Mouse (Mus musculus) liver, embryonic 11.5 days (tissue): ENCODE measurements at regions not wholly inside any gene's neighbourhood (a gene's known extent, or its start where the extent isn't known, plus 50 kb on each side); places are given as distances from the start of the nearest gene placed in this dataset.

Experiments used
- ATAC-seq: fragments of 200-750 bp; cut with Nextera tagmentation; replicated peaks from 2 replicates; pipeline ENCODE4 v1.8.0; 2017; ENCODE audit warnings: moderate number of reproducible peaks, mild to moderate bottlenecking, moderate TSS enrichment, moderate library complexity; ENCODE audit not compliant: low FRiP score
- DNase-seq: peaks from one replicate; pipeline ENCODE4 v3.0.0-alpha.2; 2017; ENCODE audit warnings: low spot score
- H3K27ac ChIP-seq: fragments of 300-500 bp; sonication (generic); 2 replicates; pipeline ENCODE4 v1.5.1; 2014; ENCODE audit warnings: mild to moderate bottlenecking, low read depth, low read length, control low read depth
- H3K27me3 ChIP-seq: fragments of 300-500 bp; sonication (generic); replicated peaks from 2 replicates; pipeline ENCODE4 v1.6.1; 2014; ENCODE audit warnings: low read length, mixed read lengths; ENCODE audit not compliant: control insufficient read depth, insufficient read depth
- H3K36me3 ChIP-seq: fragments of 300-500 bp; sonication (generic); 2 replicates; pipeline ENCODE4 v1.6.1; 2014; ENCODE audit warnings: mild to moderate bottlenecking, low read length, moderate library complexity, mixed read lengths; ENCODE audit not compliant: control insufficient read depth, insufficient read depth
- H3K4me1 ChIP-seq: fragments of 300-500 bp; sonication (generic); replicated peaks from 2 replicates; pipeline ENCODE4 v1.6.1; 2014; ENCODE audit warnings: low read length, mixed read lengths; ENCODE audit not compliant: control insufficient read depth, insufficient read depth
- H3K4me2 ChIP-seq: fragments of 300-500 bp; sonication (generic); 2 replicates; pipeline ENCODE4 v1.6.1; 2014; ENCODE audit warnings: mild to moderate bottlenecking, control low read depth, moderate library complexity
- H3K4me3 ChIP-seq: fragments of 300-500 bp; sonication (generic); 2 replicates; pipeline ENCODE4 v1.5.1; 2014; ENCODE audit warnings: low read depth, low read length, control low read depth
- H3K9ac ChIP-seq: fragments of 300-500 bp; sonication (generic); 2 replicates; pipeline ENCODE4 v1.6.1; 2014; ENCODE audit warnings: low read depth, low read length, control low read depth
- H3K9me3 ChIP-seq: fragments of 300-500 bp; sonication (generic); 2 replicates; pipeline ENCODE4 v1.6.1; 2016; ENCODE audit warnings: low read length, inconsistent platforms, mixed read lengths; ENCODE audit not compliant: control insufficient read depth
- WGBS: fragments of 180-500 bp; shearing (Covaris S2); extraction: QIAGEN DNeasy Blood & Tissue Kit; methylation state at CpG from one replicate; pipeline ENCODE4 v1.1.7; 2014; 5-methylcytosine and 5-hydroxymethylcytosine counted together

DNA sequence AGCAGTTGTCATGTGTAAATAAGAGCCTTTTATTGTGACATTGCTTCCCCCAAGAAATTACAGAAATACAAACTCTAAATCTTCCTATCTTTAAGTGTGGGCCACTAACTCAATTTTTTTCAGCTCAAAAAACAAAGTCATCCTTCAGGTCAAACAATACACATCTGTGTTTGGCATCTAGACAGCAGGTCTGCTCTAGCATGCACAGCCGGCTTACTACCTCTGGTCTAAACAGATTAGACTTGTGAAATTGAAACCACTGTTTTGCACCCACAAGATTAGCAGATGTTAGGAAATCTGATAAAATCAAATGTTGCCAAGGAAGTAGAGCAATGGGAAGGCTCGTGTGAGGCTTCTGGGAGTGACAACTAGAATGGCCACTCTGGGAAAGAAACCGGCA is 195.5 kb upstream of the Il12b start:
- no peaks in the 10 kb centered on the region for H3K36me3 ChIP-seq
- H3K9me3 ChIP-seq: no peaks in the 10 kb centered on the region
- ATAC-seq (no peak), DNase-seq (no peak)
- no peak overlapping the region for H3K9ac ChIP-seq
- H3K27ac ChIP-seq: no peak overlapping the region
- H3K27me3 ChIP-seq: no peaks in the 10 kb centered on the region
- H3K4me3 ChIP-seq: no peak overlapping the region
- no peaks in the 10 kb centered on the region for H3K4me1 ChIP-seq
- 44% methylated on average over 3 of the region's 3 CpGs for WGBS
- H3K4me2 ChIP-seq: no peak overlapping the region

DNA sequence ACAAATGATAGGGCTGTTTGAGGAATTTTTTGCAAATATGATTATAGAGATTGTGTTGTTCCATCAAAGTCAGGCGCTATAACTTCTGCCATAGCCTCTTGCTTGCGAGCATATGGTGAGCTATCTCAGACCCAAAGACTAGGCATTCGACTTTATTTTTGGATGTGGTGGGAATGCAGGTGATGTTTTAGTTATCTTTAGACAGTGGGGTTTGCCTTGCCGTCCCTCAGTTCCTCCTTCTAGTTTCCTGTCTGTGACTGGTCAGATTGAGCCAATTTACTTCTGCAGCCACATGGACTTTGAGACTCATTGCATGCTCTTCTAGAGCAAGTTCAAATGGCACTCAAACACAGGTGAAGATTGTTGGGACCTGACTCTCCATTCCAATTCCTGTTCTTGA is 193.0 kb upstream of the Il12b start:
- no peak for ATAC-seq
- no peak overlapping the region for H3K4me3 ChIP-seq
- no peak for DNase-seq
- H3K9me3 ChIP-seq: no peaks in the 10 kb centered on the region
- 51% methylated on average over 4 of the region's 4 CpGs for WGBS
- no peaks in the 10 kb centered on the region for H3K27me3 ChIP-seq
- H3K4me2 ChIP-seq: no peak overlapping the region
- no peak overlapping the region for H3K9ac ChIP-seq
- no peaks in the 10 kb centered on the region for H3K36me3 ChIP-seq
- no peak overlapping the region for H3K27ac ChIP-seq
- no peaks in the 10 kb centered on the region for H3K4me1 ChIP-seq

DNA sequence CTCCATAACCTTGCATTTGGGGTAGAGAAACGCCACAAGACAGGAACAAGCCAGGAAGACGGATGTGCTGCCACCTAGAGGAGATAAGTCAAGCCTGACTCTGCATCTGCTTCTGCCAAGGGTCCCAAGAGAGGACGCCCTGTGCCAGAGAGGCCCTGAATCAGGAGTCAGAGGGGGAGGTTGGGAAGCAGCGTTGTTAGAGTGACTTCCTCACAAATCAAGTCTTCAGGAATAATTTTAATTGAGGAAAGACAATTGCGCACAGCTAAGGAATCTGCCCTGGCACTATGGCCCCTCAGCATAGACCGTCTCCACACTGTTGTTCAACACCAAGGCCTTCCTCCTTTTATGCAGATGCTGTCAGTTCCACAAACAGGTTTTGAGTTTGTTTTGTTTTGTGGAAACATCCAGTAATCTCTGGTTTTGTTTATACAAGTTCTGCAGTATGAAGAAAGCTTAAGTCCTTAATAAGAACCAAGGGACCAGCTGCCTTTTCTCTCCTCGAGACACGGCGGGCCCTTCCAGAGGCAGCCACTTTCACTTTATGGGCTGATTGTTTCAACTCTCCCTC is 187.9 kb upstream of the Il12b start:
- no peak overlapping the region for H3K4me3 ChIP-seq
- H3K9me3 ChIP-seq: no peaks in the 10 kb centered on the region
- ATAC-seq: no peak
- H3K4me1 ChIP-seq: no peaks in the 10 kb centered on the region
- no peaks in the 10 kb centered on the region for H3K36me3 ChIP-seq
- H3K27ac ChIP-seq: no peak overlapping the region
- H3K9ac ChIP-seq: no peak overlapping the region
- no peaks in the 10 kb centered on the region for H3K27me3 ChIP-seq
- H3K4me2 ChIP-seq: no peak overlapping the region
- DNase-seq: peak; percentile 32
- 51% methylated on average over 9 of the region's 9 CpGs for WGBS

DNA sequence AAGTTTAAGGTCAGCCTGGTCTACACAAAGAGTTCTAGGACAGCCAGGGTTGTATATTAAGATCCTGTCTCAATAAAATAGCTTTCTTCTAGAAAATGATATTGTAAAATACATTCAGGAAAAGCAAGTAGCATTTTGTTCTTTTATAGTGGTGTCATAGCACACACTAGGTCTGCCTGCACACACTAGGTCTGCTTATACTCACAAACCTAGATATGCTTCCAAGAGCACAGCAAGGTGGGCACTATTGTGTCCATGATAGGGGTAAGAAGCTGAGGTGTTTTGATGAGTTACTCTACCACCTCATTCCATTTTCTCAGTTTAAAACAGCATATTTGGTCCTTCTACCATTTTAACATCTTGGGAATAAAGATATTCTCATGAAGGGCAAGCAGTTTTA is 185.8 kb upstream of the Il12b start:
- no peak for DNase-seq
- Histone ChIP-seq H3K4me2 (no peak overlapping the region), H3K4me1 (no peaks in the 10 kb centered on the region), H3K9ac (no peak overlapping the region), H3K36me3 (no peaks in the 10 kb centered on the region), H3K9me3 (no peaks in the 10 kb centered on the region), H3K4me3 (no peak overlapping the region), H3K27ac (no peak overlapping the region), H3K27me3 (no peaks in the 10 kb centered on the region)
- no peak for ATAC-seq

DNA sequence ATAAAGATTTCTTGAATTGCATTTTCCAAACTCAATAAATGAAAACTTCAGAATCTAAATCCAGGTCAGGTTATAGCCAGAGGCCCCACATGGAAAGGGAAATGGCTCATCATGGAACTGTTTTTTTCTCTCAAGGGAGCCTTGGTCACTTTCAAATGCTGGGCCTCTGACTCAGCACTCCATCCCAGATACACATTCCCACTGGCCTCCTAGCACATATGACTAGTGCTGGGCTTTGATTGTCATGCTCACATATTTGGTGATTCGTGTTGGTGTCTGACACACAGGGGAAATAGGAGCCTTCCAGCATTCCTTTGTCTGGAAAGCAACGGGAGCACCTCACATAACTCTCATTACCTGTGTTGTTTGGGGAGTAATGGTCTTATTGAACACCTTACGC is 183.5 kb upstream of the Il12b start:
- no peaks in the 10 kb centered on the region for H3K36me3 ChIP-seq
- H3K27ac ChIP-seq: no peak overlapping the region
- WGBS: 75% methylated on average over 3 of the region's 3 CpGs
- ATAC-seq: no peak
- H3K9ac ChIP-seq: no peak overlapping the region
- H3K4me1 ChIP-seq: no peaks in the 10 kb centered on the region
- no peaks in the 10 kb centered on the region for H3K27me3 ChIP-seq
- H3K4me2 ChIP-seq: no peak overlapping the region
- no peak for DNase-seq
- H3K4me3 ChIP-seq: no peak overlapping the region
- H3K9me3 ChIP-seq: no peaks in the 10 kb centered on the region

DNA sequence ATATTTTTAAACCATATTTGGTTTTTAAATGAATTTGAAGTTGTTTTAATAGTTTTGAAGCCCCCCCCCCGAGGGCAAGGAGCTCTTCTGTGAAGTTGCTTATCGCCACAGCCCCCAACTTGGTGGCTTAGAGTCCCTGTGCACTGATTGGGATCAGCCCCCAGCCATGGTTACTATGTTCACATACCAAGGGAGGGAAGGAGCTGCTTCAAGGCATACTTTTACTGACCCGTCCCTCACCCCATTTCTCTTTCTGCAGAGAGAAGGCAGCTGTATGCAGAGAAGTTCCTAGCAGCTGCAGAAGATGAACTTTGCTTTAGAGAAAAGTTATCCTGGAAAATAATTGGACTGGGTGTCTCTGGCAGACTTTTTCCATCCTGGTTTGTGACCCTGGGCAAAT is 179.9 kb upstream of the Il12b start:
- DNase-seq (no peak), ATAC-seq (no peak)
- Histone ChIP-seq H3K4me1 (no peaks in the 10 kb centered on the region), H3K27ac (no peak overlapping the region), H3K9me3 (no peaks in the 10 kb centered on the region), H3K27me3 (no peaks in the 10 kb centered on the region), H3K36me3 (no peaks in the 10 kb centered on the region), H3K4me2 (no peak overlapping the region), H3K4me3 (no peak overlapping the region), H3K9ac (no peak overlapping the region)
- WGBS: 46% methylated on average over 3 of the region's 3 CpGs

DNA sequence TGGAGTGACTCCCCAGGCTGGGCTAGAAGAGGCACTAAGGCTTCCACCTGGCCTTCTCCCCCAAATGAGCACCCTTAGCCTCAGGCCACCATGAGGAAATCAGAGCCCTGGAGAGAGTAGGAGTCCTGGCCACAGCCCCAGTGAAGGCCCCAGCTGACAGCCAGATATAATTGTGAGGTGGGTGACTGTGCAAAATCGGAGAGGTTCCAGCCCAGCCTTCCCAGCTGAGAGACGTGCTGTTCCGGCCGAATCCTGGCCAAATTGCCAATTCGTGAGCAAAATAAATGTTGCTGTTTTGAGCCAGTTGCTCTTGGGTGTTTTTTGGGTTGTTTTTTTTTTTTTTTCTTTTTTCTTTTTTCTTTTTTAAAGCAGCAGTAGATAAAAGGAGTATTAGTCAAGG is 169.9 kb upstream of the Il12b start:
- WGBS: 83% methylated on average over 5 of the region's 5 CpGs
- no peaks in the 10 kb centered on the region for H3K27me3 ChIP-seq
- DNase-seq (no peak), ATAC-seq (no peak)
- H3K4me1 ChIP-seq: no peaks in the 10 kb centered on the region
- no peaks in the 10 kb centered on the region for H3K36me3 ChIP-seq
- H3K4me2 ChIP-seq: no peak overlapping the region
- H3K27ac ChIP-seq: no peak overlapping the region
- no peak overlapping the region for H3K4me3 ChIP-seq
- H3K9ac ChIP-seq: no peak overlapping the region
- H3K9me3 ChIP-seq: no peaks in the 10 kb centered on the region

DNA sequence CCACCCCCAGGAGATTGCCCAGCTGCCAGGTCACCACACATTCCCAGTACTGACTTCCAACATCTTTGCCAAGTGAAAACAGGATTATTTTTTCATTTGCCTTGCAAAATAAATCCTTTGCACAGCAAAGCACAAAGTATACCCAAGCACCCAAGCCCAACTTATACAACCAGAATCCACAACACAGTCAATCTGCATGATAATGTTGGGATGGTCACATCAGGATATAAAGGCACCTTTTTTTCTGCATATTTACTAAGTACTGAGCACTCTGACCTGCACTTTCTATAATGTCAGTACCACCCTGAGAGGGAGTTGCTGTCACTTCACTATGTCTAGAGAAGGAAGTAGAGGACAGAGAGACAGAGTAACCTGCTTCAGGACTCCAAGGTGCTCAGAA is 164.4 kb upstream of the Il12b start:
- Histone ChIP-seq H3K9me3 (no peaks in the 10 kb centered on the region), H3K4me2 (no peak overlapping the region), H3K4me3 (no peak overlapping the region), H3K27me3 (no peaks in the 10 kb centered on the region), H3K36me3 (no peaks in the 10 kb centered on the region), H3K27ac (no peak overlapping the region), H3K4me1 (no peaks in the 10 kb centered on the region), H3K9ac (no peak overlapping the region)
- DNase-seq (no peak), ATAC-seq (no peak)

DNA sequence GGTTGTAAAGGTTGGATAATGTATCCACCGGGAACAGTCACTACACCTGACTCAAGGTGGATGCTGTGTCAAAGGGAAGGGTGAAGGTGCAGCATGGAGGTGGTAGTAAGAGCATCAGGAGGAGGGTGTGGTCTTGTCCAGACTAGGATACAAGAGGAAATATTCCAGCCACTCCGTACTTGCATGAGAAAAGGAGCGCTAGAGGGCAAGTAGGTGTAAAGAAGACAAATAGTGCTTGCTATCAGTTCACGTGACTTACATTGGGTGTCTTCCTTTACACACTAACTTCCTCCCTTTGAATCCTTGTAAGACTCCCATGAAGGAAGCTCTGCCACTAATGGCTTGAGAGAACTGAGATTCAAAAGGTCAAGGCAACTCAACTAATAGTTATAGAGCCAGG is 161.8 kb upstream of the Il12b start:
- ATAC-seq: no peak
- Histone ChIP-seq H3K36me3 (no peaks in the 10 kb centered on the region), H3K27ac (no peak overlapping the region), H3K4me2 (no peak overlapping the region), H3K9me3 (no peaks in the 10 kb centered on the region), H3K9ac (no peak overlapping the region), H3K4me1 (no peaks in the 10 kb centered on the region), H3K4me3 (no peak overlapping the region), H3K27me3 (no peaks in the 10 kb centered on the region)
- 77% methylated on average over 4 of the region's 4 CpGs for WGBS
- DNase-seq: no peak
